Mouse (Mus musculus): ENCODE measurements around the gene Pmpca.

GRCm38 (mm10) chr2:26368572-26368971 is 20.6 kb upstream of the Pmpca start:
- TF ChIP-seq POLR2A (IDR thresholded peaks at IDR 0.05; ENCODE audit: low read depth, low read length) (no peak), CTCF (IDR thresholded peaks at IDR 0.05; ENCODE audit: extremely low read depth, insufficient read length, insufficient replicate concordance, low read depth, low read length) (no peak)

Measured in small intestine, adult 2 months (tissue).